Mouse (Mus musculus) kidney, postnatal 36 days (tissue): Measurements from ENCODE around the gene Slc22a14.
"Not testable (repeated sequence)": the region's sequence is repeated elsewhere in the genome, so short reads cannot be mapped to it uniquely, and the experiment has no call there.

Experiments used
- DNase-seq, 2 experiments: peaks; one replicate each; pipeline ENCODE4 v3.0.0; 2021 to 2022; ENCODE audit warnings: mixed read lengths in 2 of 2

Slc22a14 gene

DNA sequence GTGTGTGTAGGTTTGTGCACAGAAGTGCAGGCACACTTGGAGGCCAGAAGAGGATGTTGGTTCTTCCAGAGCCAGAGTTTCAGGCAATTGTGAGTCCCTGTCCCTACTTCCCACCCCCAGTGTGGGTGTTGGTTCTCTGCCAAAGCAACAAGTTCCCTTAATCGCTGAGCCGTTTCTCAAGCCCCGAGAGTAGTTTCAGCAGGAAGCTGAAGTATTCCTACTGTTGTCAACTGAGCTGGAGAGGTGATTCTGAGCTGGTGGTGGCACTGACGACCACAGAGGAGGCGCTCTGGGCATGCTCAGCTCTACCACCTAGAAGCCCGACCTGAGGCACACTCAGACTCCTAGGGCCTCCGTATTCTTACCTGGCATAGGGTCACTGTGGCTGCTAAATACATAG is at the start of gene Slc22a14:
Slc22a14 (minus strand) TSS at position 270 of the 400 bp plus-strand sequence.
- DNase-seq, result peak in 1 of 2 experiments; percentile 44

DNA sequence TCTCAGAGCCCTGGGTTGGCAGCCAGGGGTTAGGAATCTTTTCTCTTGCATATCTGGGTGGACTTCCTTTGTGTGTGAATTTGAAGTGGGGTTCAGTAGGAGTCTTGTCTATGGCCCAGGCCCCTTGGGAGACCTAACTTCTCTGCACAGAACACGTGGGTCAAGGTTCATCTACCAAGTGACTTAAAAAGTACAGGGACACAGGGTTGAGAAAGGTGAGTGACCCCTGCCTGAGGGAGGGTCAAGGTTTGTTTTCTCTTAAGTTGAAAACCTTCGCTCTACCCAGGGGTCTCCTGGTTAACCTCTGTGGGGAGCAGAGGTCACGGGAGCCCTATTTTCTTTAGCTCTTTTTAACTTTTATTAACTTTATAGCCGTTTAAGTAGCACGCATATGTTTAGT is 44.5 kb upstream of the Slc22a14 start:
- DNase-seq, result peak; percentile 41 to 46

- DNase-seq, result peak in 1 of 2 experiments; percentile 24
These were observed 43.7 kb upstream of the Slc22a14 start for GRCm38 (mm10) chr9:119408898-119409664.

DNA sequence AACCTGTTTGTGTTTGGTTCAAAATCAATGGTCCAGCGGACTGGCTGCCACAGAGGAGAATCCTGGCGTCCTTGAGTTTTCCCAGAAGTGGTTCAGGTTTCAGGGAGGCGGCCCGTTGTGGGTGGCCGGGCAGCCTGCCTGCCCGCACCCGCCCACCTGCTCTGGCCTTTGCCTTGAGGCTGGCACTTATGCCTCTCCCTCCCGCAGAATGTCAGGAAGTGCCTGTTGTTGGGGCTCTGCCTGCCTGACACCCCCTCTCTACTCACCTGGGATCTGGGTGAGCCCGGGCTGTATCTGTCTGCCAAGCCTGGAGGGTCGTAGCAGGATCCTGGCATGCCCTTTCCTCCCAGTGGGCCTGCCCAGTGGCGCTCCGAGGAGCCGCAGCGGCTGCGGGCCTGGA is 42.5 kb upstream of the Slc22a14 start:
- peak; percentile 69 to 83 for DNase-seq

- no peak for DNase-seq
These were observed 38.7 kb upstream of the Slc22a14 start for GRCm38 (mm10) chr9:119404090-119404489.

DNA sequence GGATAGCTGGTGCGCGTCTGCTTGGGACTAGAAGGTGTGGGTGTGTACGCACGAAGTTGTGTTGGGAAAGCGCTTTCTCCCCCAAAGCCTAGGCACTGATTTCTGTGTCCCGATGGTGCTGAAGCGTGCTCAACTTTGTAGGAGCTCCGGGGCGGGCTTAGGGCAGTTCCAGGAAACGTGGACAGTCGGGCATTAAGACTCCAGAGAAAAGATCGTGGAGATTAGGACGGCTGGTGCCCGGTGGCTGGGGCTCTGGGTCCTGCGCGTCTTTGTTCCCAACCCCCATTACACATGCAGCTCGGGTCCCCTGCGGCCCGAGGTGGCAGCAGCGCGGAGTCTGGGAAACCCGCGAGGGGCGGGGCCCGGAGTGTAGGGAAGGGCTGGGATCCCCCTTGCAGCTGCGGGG is 37.9 kb upstream of the Slc22a14 start:
- peak in 1 of 2 experiments; percentile 73 for DNase-seq

DNA sequence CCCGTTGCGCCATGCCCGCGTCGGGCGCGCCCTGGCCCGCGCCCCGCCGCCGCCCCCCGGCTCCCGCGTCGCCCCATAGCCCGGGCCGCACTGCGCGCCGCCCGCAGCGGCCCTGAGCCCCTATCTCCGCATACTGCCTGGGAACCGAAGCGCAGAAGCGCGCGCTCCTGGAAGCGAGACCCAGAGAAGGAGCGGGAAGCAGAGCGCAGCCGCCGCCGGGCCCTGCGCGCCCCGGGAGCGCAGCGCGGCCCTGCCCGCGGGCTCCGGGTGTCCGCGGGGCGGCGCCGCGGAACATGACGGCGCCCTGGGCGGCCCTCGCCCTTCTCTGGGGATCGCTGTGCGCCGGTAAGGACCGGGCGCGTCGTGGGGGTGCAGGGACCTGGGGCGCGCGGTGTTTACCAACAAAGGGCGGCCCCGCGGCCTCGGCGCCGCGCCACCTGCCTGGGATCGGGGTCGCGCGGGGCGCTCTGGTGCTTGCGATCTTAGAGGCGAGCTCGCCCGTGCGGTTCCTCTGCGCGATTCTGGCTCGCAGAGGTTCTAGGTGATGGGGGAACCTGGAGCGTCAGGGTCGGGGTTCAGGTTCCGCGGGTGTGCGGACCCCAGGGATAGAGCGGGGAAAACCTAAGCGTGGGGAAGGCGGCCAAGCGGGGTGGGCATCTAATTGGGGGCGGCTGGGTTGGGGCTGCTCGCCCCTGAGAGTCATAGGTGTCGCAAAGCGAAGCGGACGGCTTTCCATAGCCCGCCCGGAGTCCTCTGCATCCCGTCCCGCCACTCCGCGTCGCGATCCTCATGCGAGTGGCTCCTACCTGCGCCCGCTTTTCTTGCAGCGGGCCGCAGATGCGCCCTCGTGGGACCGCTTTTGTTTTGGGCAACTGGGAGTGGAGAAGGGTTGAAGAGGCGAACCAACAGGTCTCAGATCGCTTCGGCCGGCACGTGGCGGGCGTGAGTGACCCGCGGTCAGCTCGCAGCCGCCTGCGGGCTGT is 37.2 kb upstream of the Slc22a14 start:
- peak; percentile 28 to 70 for DNase-seq

GRCm38 (mm10) chr9:119401801-119402214 is 36.5 kb upstream of the Slc22a14 start, which contains the start of gene Acvr2b:
Acvr2b (plus strand) TSS chr9:119402118.
- peak; percentile 97 to 100 for DNase-seq

- no peak for DNase-seq
These were observed 36.0 kb upstream of the Slc22a14 start for GRCm38 (mm10) chr9:119401351-119401750.

- no peak for DNase-seq
These were observed 29.5 kb upstream of the Slc22a14 start for GRCm38 (mm10) chr9:119394808-119395207.

- DNase-seq, result no peak
These were observed 24.9 kb upstream of the Slc22a14 start for GRCm38 (mm10) chr9:119390214-119390613.

DNA sequence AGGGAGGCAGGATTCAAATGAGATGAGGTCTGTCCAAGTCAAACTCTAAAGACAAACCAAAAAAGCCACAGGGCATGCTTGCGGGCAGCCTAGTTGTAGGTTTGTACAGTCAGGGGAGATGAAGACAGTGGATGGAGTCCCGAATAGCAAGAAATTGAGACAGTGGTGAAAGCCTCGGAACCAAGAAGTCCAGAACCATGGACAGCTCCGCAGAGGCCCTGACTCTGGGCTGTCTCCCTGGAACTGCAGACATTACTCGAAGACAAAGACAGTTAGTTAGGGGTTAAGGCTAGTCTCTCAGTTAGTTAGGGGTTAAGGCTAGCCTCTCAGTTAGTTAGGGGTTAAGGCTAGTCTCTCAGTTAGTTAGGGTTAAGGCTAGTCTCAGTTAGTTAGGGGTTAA is 23.6 kb upstream of the Slc22a14 start:
- peak in 1 of 2 experiments; percentile 62 for DNase-seq

- no peak for DNase-seq
These were observed 17.2 kb upstream of the Slc22a14 start for GRCm38 (mm10) chr9:119382603-119383002.

DNA sequence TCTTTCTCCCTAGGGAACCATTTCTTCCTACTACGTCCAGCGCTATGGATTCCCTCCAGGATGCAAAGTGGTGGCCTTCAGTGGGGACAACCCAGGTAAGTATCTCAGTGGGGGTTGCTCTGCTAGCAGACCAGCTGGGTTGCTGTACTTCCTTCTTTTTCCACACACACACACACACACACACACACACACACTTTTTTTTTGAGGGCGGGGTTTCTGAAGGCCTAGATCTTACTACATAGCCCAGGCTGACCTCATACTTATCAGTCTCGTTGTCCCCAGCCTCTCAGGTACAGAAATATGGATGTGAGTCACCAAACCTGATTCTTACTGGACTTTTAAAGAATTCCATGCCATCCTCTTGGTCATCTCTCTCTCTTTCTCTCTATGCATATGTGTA is 12.9 kb upstream of the Slc22a14 start:
- DNase-seq, result no peak

DNA sequence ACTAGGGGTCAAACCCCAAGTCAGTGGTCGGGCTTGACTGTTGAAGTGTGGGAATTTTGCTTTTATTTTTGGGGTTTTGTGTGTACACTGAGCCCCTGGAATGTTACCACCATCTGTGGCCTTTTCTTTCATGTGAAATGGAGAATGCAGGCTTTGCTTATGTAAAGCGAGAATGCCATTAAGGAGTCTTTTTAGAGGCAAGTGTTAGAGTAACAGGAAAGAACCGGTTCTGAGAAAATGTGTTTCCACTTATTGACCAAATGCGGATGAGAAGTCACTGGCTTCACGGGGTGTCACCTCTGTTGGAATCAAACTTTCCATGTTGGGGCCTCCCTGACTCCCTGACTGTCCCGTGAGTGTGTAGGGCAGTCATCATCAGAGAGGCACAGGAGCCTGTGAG is 10.2 kb upstream of the Slc22a14 start:
- DNase-seq, result no peak

GRCm38 (mm10) chr9:119375008-119375407 is 9.7 kb upstream of the Slc22a14 start:
- no peak for DNase-seq

DNA sequence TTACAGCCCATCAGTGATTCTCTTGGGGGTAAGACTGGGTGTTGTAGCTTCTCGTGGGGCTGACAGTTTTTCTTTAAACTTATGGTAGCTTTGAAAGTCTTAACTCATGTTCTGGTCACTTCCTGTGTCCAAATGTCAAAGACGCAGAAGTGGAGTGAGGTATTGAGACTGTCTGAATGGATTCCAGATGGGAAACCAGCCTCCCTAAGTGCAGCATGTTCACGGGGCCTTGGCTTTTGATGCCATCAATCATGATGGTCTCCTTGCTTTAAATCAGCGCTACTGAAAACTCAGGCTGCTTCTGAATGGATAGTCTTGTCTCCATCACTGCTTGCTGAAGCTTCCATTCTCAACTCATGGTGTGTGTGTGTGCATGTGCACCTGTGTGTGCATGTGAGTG is 5.9 kb upstream of the Slc22a14 start:
- no peak for DNase-seq

GRCm38 (mm10) chr9:119370770-119371169 is 5.4 kb upstream of the Slc22a14 start:
- not testable (repeated sequence) for DNase-seq

DNA sequence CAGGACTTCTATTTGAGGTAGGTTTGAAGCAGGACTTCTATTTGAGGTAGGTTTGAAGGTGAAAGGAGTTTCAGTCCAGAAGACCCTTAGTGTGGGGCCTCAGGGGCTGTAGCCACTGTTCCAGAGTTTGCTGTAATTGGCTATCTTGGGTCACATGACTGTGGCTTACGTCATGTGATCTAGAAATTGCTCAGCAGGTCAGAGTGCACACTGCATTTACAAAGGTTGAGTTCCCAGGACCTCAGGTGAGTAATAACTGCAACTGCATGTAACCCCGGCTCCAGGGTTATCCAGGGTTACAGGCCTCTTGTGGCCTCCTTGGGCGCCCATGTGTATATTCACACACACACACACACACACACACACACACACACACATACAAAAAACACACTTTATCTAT is 3.0 kb upstream of the Slc22a14 start:
- peak; percentile 55 to 58 for DNase-seq

DNA sequence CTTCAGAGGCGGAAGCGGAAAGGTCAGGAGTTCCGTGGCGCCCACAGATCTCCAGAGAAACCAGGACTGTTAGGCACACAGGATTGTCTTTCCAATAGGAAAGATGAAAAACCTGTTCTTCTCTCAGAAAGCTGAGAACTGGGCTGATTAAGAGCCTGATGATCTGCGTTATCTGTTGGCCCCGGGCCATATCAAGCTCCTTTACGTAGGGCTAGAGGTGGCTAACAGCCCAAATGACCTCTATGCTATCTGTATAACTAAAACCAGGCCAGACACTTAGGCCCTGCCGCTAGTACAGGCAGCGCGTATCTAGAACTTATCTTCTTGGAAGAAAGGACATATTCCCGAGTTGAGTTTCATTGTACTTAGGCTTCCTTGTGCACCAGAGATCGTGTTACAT is 2.1 kb downstream of the Slc22a14 start:
- no peak for DNase-seq

GRCm38 (mm10) chr9:119361416-119361815 is 3.9 kb downstream of the Slc22a14 start:
- DNase-seq, result no peak

DNA sequence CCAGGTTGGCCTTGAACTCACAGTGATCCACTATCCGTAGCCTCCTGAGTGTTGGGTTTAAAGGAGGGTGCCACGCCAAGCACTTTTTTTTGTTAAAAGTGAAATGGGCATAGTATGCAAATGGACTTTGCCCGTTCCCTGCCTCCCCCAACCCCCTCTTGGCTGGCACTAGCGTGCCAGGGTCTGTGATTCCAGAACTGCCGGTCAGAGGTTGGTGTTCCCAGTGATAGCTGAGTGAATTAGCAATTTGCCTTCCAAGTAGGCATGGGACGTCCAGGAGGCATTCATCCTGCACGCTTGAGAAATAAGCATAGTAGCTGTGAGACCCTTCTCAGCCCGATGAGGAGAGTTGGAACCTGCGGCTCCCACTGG is 7.3 kb downstream of the Slc22a14 start:
- DNase-seq, result peak; percentile 84 to 87

DNA sequence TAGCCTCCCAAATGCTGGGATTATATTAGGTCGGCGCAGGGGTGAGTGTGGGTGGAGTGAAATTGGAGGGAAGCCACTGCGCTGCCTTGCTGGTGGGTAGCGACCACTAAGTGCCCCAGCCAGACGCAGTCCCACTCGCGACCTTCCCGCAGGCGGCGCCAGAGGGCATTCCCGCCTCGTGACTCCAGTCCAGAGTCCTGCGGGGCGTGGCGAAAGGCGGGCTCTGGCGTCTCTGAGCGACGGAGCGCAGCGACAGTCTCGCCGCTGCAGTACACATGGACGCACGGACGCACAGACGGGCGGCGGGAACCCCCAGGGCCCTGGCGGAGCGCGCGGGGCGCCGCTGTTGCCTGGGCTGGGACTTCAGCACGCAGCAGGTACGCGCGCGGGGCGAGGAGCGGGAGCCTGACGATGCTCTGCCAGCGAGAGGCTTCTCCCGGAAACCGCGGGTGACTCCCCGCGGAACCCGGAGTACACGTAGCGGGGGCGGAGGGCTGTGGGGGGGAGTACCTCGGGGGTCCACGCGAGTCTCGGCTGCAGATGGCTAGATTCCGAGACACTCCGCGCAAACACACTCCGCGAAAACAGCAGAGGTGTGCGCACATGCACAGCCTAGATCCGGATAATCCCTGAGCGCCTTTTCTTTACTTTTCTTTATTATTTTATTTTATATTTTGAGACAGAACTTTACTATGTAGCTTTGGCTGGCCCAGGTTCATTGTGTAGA is 7.9 kb downstream of the Slc22a14 start, which contains the start of gene Xylb:
Xylb (plus strand) TSS at position 51 of the 727 bp plus-strand sequence.
- DNase-seq, result peak; percentile 96 to 98
